Mouse (Mus musculus): Measurements from ENCODE around the gene Fam20a. TPM values are rescaled to one million over a fixed set of nuclear protein-coding genes. Genes with fewer than 3 reads are reported as not detected.
A peak's percentile ranks its signal among the peaks of the same experiment; 100 is the strongest.

Fam20a gene
- polyA plus RNA-seq, 1 experiment: 72.4 TPM

- TF ChIP-seq E2F4 (IDR thresholded peaks at IDR 0.05; ENCODE audit: insufficient read depth): no peak
- TF ChIP-seq TCF3 (IDR thresholded peaks at IDR 0.05; ENCODE audit: insufficient read length, low read depth): peak; percentile 65
- peak; percentile 7 for TF ChIP-seq MAX (IDR thresholded peaks at IDR 0.05; ENCODE audit: low read depth)
- TF ChIP-seq USF1 (IDR thresholded peaks at IDR 0.05; ENCODE audit: low read depth): no peak
- peak; percentile 23 for TF ChIP-seq POLR2A (IDR thresholded peaks at IDR 0.05; ENCODE audit: insufficient read length, low read depth)
- peak; percentile 28 to 96 (median 82) for TF ChIP-seq MYOD1 (IDR thresholded peaks at IDR 0.05; ENCODE audit: control insufficient read depth in 1 of 3, insufficient read length in 2 of 3, low read depth in 2 of 3)
- no peak for TF ChIP-seq POLR2AphosphoS2 (IDR thresholded peaks at IDR 0.05; ENCODE audit: insufficient read length, low read depth)
- TF ChIP-seq TCF12 (IDR thresholded peaks at IDR 0.05; ENCODE audit: insufficient read depth, poor library complexity, severe bottlenecking): peak; percentile 69
- no peak for TF ChIP-seq CEBPB (IDR thresholded peaks at IDR 0.05; ENCODE audit: insufficient read depth, poor library complexity, severe bottlenecking)
- TF ChIP-seq MYOG (IDR thresholded peaks at IDR 0.05; ENCODE audit: control insufficient read depth in 1 of 3, insufficient read depth in 1 of 3, insufficient read length in 2 of 3, low read depth in 2 of 3): peak; percentile 73 to 89 (median 79)
- no peak for TF ChIP-seq REST (IDR thresholded peaks at IDR 0.05; ENCODE audit: insufficient read depth, insufficient read length)
- peak; percentile 8 for TF ChIP-seq SRF (IDR thresholded peaks at IDR 0.05; ENCODE audit: control insufficient read depth, insufficient read length, low read depth)
- peak overlapping the region; percentile 81 for H3K4me3 ChIP-seq
These were observed 73.6 kb downstream of the Fam20a start for GRCm38 (mm10) chr11:109648510-109648909.

GRCm38 (mm10) chr11:109641498-109642222 lies 80.4 kb downstream of the Fam20a start:
- no peak overlapping the region for H3K4me3 ChIP-seq
- H3K36me3 ChIP-seq (ENCODE audit: control insufficient read depth, insufficient read depth): no peaks in the 10 kb centered on the region
- H3ac ChIP-seq (ENCODE audit: control insufficient read depth, insufficient read length): no peak overlapping the region
- peak overlapping the region; percentile 30 for H3K4me2 ChIP-seq (ENCODE audit: low read depth)
- no peak for TF ChIP-seq MYOD1 (IDR thresholded peaks at IDR 0.05; ENCODE audit: control insufficient read depth in 1 of 3, insufficient read length in 2 of 3, low read depth in 2 of 3)
- no peak for TF ChIP-seq SRF (IDR thresholded peaks at IDR 0.05; ENCODE audit: control insufficient read depth, insufficient read length, low read depth)
- TF ChIP-seq REST (IDR thresholded peaks at IDR 0.05; ENCODE audit: insufficient read depth, insufficient read length): no peak
- TF ChIP-seq TCF3 (IDR thresholded peaks at IDR 0.05; ENCODE audit: insufficient read length, low read depth): no peak
- no peak for TF ChIP-seq USF1 (IDR thresholded peaks at IDR 0.05; ENCODE audit: low read depth)
- no peak for TF ChIP-seq MYOG (IDR thresholded peaks at IDR 0.05; ENCODE audit: control insufficient read depth in 1 of 3, insufficient read depth in 1 of 3, insufficient read length in 2 of 3, low read depth in 2 of 3)
- no peak for TF ChIP-seq CEBPB (IDR thresholded peaks at IDR 0.05; ENCODE audit: insufficient read depth, poor library complexity, severe bottlenecking)
- TF ChIP-seq MAX (IDR thresholded peaks at IDR 0.05; ENCODE audit: low read depth): no peak
- no peak for TF ChIP-seq E2F4 (IDR thresholded peaks at IDR 0.05; ENCODE audit: insufficient read depth)
- no peak for TF ChIP-seq TCF12 (IDR thresholded peaks at IDR 0.05; ENCODE audit: insufficient read depth, poor library complexity, severe bottlenecking)
- TF ChIP-seq POLR2A (IDR thresholded peaks at IDR 0.05; ENCODE audit: insufficient read length, low read depth): no peak
- TF ChIP-seq POLR2AphosphoS2 (IDR thresholded peaks at IDR 0.05; ENCODE audit: insufficient read length, low read depth): no peak
- no peaks in the 10 kb centered on the region for H3K27me3 ChIP-seq (ENCODE audit: control insufficient read depth, insufficient read depth, insufficient read length)
- no peaks in the 10 kb centered on the region for H3K79me2 ChIP-seq (ENCODE audit: control insufficient read depth, insufficient read depth)

More at GRCm38 (mm10) chr11:109648510-109648909, 73.6 kb downstream of the Fam20a start:
- Histone ChIP-seq H3K4me2 (ENCODE audit: low read depth) (peak overlapping the region; percentile 64), H3K36me3 (ENCODE audit: control insufficient read depth, insufficient read depth) (no peaks in the 10 kb centered on the region), H3ac (ENCODE audit: control insufficient read depth, insufficient read length) (no peak overlapping the region), H3K79me2 (ENCODE audit: control insufficient read depth, insufficient read depth) (peaks cover 26% of the 10 kb centered on the region), H3K27me3 (ENCODE audit: control insufficient read depth, insufficient read depth, insufficient read length) (no peaks in the 10 kb centered on the region)

- Histone ChIP-seq H3K79me2 (ENCODE audit: control insufficient read depth, insufficient read depth) (no peaks in the 10 kb centered on the region), H3ac (ENCODE audit: control insufficient read depth, insufficient read length) (no peak overlapping the region), H3K36me3 (ENCODE audit: control insufficient read depth, insufficient read depth) (no peaks in the 10 kb centered on the region), H3K4me2 (ENCODE audit: low read depth) (no peak overlapping the region), H3K4me3 (no peak overlapping the region), H3K27me3 (ENCODE audit: control insufficient read depth, insufficient read depth, insufficient read length) (no peaks in the 10 kb centered on the region)
- no peak for TF ChIP-seq MAX (IDR thresholded peaks at IDR 0.05; ENCODE audit: low read depth)
- TF ChIP-seq TCF12 (IDR thresholded peaks at IDR 0.05; ENCODE audit: insufficient read depth, poor library complexity, severe bottlenecking): no peak
- no peak for TF ChIP-seq SRF (IDR thresholded peaks at IDR 0.05; ENCODE audit: control insufficient read depth, insufficient read length, low read depth)
- no peak for TF ChIP-seq CEBPB (IDR thresholded peaks at IDR 0.05; ENCODE audit: insufficient read depth, poor library complexity, severe bottlenecking)
- no peak for TF ChIP-seq E2F4 (IDR thresholded peaks at IDR 0.05; ENCODE audit: insufficient read depth)
- TF ChIP-seq REST (IDR thresholded peaks at IDR 0.05; ENCODE audit: insufficient read depth, insufficient read length): no peak
- no peak for TF ChIP-seq TCF3 (IDR thresholded peaks at IDR 0.05; ENCODE audit: insufficient read length, low read depth)
- no peak for TF ChIP-seq POLR2A (IDR thresholded peaks at IDR 0.05; ENCODE audit: insufficient read length, low read depth)
- TF ChIP-seq MYOD1 (IDR thresholded peaks at IDR 0.05; ENCODE audit: control insufficient read depth in 1 of 3, insufficient read length in 2 of 3, low read depth in 2 of 3): no peak
- no peak for TF ChIP-seq POLR2AphosphoS2 (IDR thresholded peaks at IDR 0.05; ENCODE audit: insufficient read length, low read depth)
- TF ChIP-seq MYOG (IDR thresholded peaks at IDR 0.05; ENCODE audit: control insufficient read depth in 1 of 3, insufficient read depth in 1 of 3, insufficient read length in 2 of 3, low read depth in 2 of 3): no peak
- TF ChIP-seq USF1 (IDR thresholded peaks at IDR 0.05; ENCODE audit: low read depth): no peak
These were observed 86.1 kb downstream of the Fam20a start for GRCm38 (mm10) chr11:109635871-109636395.

- Histone ChIP-seq H3K36me3 (ENCODE audit: control insufficient read depth, insufficient read depth) (no peaks in the 10 kb centered on the region), H3K79me2 (ENCODE audit: control insufficient read depth, insufficient read depth) (no peaks in the 10 kb centered on the region), H3ac (ENCODE audit: control insufficient read depth, insufficient read length) (no peak overlapping the region), H3K4me2 (ENCODE audit: low read depth) (no peak overlapping the region), H3K4me3 (no peak overlapping the region), H3K27me3 (ENCODE audit: control insufficient read depth, insufficient read depth, insufficient read length) (no peaks in the 10 kb centered on the region)
- no peak for TF ChIP-seq CEBPB (IDR thresholded peaks at IDR 0.05; ENCODE audit: insufficient read depth, poor library complexity, severe bottlenecking)
- TF ChIP-seq MAX (IDR thresholded peaks at IDR 0.05; ENCODE audit: low read depth): no peak
- TF ChIP-seq MYOD1 (IDR thresholded peaks at IDR 0.05; ENCODE audit: control insufficient read depth in 1 of 3, insufficient read length in 2 of 3, low read depth in 2 of 3): no peak
- no peak for TF ChIP-seq SRF (IDR thresholded peaks at IDR 0.05; ENCODE audit: control insufficient read depth, insufficient read length, low read depth)
- TF ChIP-seq REST (IDR thresholded peaks at IDR 0.05; ENCODE audit: insufficient read depth, insufficient read length): no peak
- no peak for TF ChIP-seq E2F4 (IDR thresholded peaks at IDR 0.05; ENCODE audit: insufficient read depth)
These were observed 87.2 kb downstream of the Fam20a start for GRCm38 (mm10) chr11:109634928-109635327.
